Mouse (Mus musculus): ENCODE data around the gene Il17c. TPM values are rescaled to one million over a fixed set of nuclear protein-coding genes. Genes with fewer than 3 reads are reported as not detected.

Gene Il17c
- 0.24 and 0.84 TPM in 2 replicates for polyA plus RNA-seq (2012; rRNA removed; ENCODE audit: low replicate concordance)

GRCm38 (mm10) chr8:122421376-122422070 is at the start of gene Il17c:
TSS of gene Il17c (plus strand) at chr8:122422020.

DNA sequence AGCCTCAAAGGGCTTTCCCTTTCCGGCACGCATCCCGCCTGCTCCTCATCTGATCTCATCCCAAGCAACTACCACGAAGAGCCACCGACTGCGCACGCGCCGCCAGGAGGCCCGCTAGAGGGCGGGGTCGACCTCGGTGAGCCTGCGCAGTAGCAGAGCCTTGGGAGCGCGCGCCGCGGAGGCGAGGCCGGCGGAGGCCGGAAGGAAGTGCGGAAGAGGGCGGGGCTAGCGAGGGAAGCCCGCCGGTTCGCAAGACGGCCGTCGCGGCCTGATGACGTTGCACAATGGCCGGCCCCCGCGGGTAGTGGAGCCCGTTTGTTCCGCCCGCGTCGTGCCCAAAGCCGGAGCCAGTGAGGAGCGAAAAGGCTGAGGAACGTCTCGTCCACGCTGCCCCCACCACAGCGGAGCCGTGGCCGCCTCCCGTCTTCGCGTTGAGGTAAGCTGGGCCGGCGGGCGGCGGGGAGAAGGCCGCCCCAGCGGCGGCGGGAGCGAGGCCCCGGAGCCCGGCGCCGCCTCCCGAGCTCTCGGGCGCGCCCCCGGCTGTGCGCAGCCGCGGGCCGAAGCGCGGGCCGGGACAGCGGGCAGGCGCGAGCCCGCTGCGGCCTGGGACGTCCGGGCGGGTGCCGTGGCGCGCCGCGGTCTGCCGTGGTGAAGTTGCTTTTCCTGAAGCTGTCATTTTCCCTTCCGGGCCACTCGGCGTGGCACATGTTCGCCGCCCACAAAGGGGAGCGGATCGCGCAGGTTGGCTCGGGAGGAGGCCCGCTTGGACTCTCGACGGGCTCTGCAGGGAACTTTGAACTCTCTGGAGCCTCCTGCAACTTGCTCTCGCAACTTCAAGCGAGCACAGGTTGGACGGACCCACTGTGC is 45.2 kb upstream of the Il17c start, which contains the start of gene Zc3h18:
Gene Zc3h18 (plus strand): TSS at position 245 of the 867 bp plus-strand sequence.

DNA sequence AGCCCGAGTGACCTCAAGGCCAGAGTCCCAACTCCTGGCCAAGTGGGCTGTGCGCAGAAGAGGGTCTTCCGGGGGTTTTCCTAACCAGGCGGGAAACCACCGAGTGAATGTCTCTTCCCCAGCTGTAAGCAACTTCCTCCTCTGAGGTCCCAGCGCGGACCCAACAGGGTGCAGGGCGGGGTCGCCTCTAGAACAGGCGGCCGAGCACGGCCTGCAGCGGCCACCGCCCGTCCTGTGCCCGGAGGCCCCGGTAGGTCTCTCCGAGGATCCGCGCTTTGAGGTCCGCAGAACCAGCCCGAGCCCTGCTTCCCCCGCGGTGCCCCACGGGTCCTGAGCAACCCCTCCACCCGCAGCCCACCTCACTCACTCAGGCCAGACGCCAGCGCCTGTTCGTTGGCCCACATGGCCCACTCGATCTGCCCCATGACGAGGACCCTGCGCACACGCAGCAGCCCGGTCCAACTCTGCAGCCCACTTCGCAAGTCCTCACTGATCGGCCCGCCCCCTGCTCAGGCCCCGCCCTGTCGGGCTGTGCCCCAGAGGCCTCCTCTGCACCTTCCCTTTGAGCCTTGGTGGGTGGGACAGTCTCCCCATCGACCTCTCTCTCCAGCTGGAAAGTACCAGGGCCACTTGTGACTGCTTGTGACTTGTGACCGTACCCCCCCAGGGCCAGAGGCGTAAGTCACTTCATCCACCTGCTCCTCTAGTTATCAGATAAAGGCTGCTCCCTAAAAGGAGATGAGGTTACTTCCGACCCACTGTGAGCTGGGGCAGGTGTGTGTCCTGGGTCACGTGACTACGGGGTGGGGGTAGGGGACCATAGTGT is 10.8 kb downstream of the Il17c start, which contains the start of gene Cyba:
Gene Cyba (minus strand): TSS at position 488 of the 826 bp plus-strand sequence.

DNA sequence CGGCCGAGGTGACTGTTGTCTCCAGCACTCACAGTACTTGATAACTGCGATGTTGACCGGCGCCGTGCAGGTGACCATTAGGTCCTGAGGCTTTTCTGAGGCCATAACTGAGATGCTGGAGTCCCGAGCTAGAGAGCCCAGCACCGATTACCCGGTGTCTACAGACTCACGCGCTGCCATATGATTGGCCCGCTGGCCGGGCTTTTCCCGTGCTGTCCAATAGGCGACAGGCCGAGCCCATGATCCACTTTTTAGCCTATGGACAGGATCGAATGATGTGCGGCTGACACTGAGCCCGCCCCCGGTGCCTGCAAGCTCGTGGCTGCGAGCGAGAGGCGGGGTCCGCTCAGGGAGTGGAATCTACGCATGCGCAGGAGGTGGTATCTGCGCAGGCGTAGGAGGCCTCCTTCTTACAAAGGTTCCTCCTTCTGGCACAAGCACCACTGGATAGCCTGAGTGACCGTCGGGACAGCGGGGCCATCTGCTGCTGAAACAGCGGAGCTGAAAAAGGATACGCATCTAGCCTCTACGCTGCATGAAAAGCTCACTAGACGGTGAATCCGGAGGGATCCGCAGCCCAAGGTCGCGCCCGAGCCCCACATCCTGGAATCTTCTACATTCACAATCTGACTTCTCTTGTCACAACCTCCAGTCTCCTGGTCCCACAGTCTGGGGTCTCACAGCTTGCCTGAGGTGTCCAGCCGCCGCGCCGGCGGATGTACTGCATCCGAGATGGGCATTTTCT is 21.6 kb downstream of the Il17c start, which contains the start of gene Mvd:
Gene Mvd (minus strand): TSS at position 161 of the 745 bp plus-strand sequence.

DNA sequence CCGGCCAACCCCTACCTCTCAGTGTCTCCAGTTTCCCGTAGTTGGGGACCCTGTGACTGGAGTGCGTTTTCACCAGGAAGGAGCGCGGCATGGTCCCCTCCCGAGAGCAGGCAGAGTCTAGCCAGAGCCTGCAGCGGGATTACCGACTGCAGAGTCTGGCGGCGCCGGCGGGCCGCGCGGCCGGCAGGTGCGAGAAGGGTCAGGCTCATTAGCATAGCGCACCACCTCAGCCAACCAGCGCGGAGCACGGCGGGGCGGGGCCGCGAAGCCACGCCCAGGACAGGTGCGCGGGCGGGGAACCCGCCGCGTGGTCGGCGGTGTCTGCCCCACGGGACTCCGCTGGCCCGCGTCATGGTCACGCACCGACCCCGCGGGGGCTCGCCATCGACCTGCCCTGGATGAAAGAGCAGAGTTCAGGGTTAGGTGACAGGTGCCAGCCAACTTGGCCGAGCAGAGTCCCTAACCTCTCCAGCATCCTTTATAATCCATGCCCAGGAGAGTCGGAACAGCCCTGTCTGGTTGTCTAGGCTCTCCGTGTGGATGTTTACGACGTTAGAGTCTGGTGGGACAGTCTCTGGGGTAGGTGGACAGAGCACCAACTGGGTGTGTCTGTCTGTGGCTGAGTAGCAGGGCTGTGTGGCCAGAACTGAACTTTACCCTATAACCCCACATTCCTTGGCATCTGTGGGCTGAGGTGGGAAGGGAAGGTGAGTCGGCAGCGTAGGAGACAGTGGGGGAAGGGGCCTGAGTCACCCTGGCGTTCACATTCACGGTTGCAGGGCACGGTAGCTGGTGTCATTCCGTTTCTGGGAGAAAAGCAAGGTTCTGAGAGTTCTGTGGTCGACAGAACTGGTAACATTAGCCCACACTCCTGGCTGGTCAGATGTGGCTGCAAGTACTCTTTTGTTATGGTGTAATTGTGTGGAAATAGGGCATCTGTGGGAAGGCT is 39.0 kb downstream of the Il17c start, which contains the start of gene Snai3:
Gene Snai3 (minus strand): TSS at position 210 of the 949 bp plus-strand sequence.

Other genes starting within 250 kb of the Il17c start
- 23.9 and 56.9 TPM in 2 replicates for gene Zfpm1, start 139.9 kb upstream of the Il17c start, polyA plus RNA-seq (2012; rRNA removed; ENCODE audit: low replicate concordance)
- not detected in 2 replicates for gene Trhr2, start 61.3 kb upstream of the Il17c start, polyA plus RNA-seq (2012; rRNA removed; ENCODE audit: low replicate concordance)
- 19.4 and 33.3 TPM in 2 replicates for gene Zc3h18, start 45.4 kb upstream of the Il17c start, polyA plus RNA-seq (2012; rRNA removed; ENCODE audit: low replicate concordance)
- 239 and 467 TPM in 2 replicates for gene Cyba, start 10.9 kb downstream of the Il17c start, polyA plus RNA-seq (2012; rRNA removed; ENCODE audit: low replicate concordance)
- 34.7 and 40.7 TPM in 2 replicates for gene Mvd, start 21.4 kb downstream of the Il17c start, polyA plus RNA-seq (2012; rRNA removed; ENCODE audit: low replicate concordance)
- gene Snai3, start 38.7 kb downstream of the Il17c start, polyA plus RNA-seq (2012; rRNA removed; ENCODE audit: low replicate concordance), result 7.1 and 8.1 TPM in 2 replicates
- gene Rnf166, start 54.0 kb downstream of the Il17c start, polyA plus RNA-seq (2012; rRNA removed; ENCODE audit: low replicate concordance), result 114 and 121 TPM in 2 replicates
- 28.3 and 43.6 TPM in 2 replicates for gene Ctu2, start 54.1 kb downstream of the Il17c start, polyA plus RNA-seq (2012; rRNA removed; ENCODE audit: low replicate concordance)
- 119 and 150 TPM in 2 replicates for gene Piezo1, start 129.3 kb downstream of the Il17c start, polyA plus RNA-seq (2012; rRNA removed; ENCODE audit: low replicate concordance)
- 15.1 and 45.5 TPM in 2 replicates for gene Cdt1, start 146.0 kb downstream of the Il17c start, polyA plus RNA-seq (2012; rRNA removed; ENCODE audit: low replicate concordance)
- 101 and 127 TPM in 2 replicates for gene Aprt, start 154.9 kb downstream of the Il17c start, polyA plus RNA-seq (2012; rRNA removed; ENCODE audit: low replicate concordance)
- 14.4 and 14.9 TPM in 2 replicates for gene Galns, start 189.4 kb downstream of the Il17c start, polyA plus RNA-seq (2012; rRNA removed; ENCODE audit: low replicate concordance)
- 120 and 189 TPM in 2 replicates for gene Trappc2l, start 189.6 kb downstream of the Il17c start, polyA plus RNA-seq (2012; rRNA removed; ENCODE audit: low replicate concordance)
- gene Pabpn1l, start 200.7 kb downstream of the Il17c start, polyA plus RNA-seq (2012; rRNA removed; ENCODE audit: low replicate concordance), result not detected in 2 replicates

Data from mammary gland, adult 2 months (tissue).